Mouse (Mus musculus) mammary gland, adult 2 months (tissue): Measurements from ENCODE around the gene Cfap46. TPM values are rescaled to one million over a fixed set of nuclear protein-coding genes. Genes with fewer than 3 reads are reported as not detected.

Source experiments
- polyA plus RNA-seq: library from polyadenylated mRNA; depleted of rRNA; stranded (reverse); fragments of >200 nt; gene quantifications from 2 replicates; pipeline ENCODE4 v1.2.3, GENCODE M21; 2012; ENCODE audit warnings: low replicate concordance; rRNA removed

The Cfap46 gene
- 0.17 and 0.25 TPM in 2 replicates for polyA plus RNA-seq

DNA sequence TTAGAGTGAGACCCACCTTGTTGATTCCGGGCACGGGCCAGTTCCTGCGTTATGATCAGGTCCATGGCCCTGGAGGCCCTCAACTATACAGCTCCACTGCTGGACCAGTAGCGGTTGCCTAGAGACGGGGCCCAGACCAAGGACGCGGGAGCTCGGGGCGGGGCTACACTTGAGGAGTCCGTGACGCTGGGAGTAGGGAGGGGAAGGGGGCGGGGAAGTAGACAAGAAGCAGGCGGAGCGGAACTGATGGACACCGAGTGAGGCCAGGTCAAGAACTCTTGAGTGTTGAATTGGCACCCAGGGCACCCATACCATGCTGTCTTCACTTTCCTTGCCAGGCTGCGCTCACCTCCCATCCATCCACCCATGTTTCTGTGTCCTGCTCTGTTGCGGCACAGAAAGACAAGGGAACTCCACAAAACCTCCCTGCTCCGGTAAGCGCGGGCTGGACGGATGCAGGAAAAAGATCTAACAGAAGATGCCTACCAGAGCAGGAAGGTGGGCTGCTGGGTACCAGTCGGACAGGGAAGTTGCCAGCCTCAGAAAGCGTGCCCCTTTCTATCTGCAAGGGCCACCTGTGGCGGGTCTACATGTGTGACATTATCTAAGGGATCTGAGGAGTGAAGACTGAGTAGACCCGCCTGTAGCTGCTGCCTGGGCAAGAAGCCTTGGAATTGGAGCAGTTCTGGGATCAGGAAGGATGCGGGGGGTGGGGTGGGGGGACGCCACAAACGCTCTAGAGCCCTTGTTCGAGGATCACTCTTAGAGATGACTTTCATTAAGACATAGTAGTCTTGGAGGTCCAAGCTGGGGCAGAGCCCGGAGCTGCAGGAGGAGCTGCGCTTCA is at the start of gene Cfap46:
TSS of gene Cfap46 (minus strand) at position 112 of the 847 bp plus-strand sequence.

DNA sequence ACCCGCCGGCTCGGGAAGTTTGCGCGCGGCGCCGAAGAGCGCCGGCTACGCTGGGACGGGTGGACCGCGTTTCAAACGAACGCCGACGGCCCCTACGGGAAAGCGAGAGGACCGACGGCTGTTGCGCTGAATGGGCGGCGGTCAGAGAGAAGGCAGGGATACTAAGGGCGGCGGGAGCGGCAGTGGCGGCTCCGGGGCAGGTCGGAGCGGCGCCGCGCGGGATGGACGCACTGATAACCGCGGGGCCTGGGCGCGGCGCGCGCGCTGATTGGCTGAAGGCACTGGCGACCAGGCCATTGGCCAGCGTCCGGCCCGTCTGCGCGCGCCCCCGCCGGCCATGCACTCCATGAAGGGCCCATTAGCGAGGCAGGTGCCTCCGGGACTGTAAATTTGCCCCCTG is 101.0 kb downstream of the Cfap46 start, which contains the start of gene Nkx6-2:
TSS of gene Nkx6-2 (minus strand) at position 203 of the 400 bp plus-strand sequence.

Other genes with a start within 250 kb of the Cfap46 start
- not detected in 2 replicates for gene Nkx6-2, start 101.0 kb downstream of the Cfap46 start, polyA plus RNA-seq
- gene Adgra1, start 150.4 kb upstream of the Cfap46 start, polyA plus RNA-seq = 0.04 and 0.06 TPM in 2 replicates
- gene Kndc1, start 210.9 kb upstream of the Cfap46 start, polyA plus RNA-seq = 0.03 TPM in 1 of 2 replicates, not detected in the other